Mouse (Mus musculus) stomach, embryonic 14.5 days (tissue): ENCODE measurements around the gene Spta1. TPM values are rescaled to one million over a fixed set of nuclear protein-coding genes. Genes with fewer than 3 reads are reported as not detected.

ENCODE experiments used
- ATAC-seq: fragments of 200-750 bp; cut with Nextera tagmentation; 2 replicates; pipeline ENCODE4 v1.8.0; 2017; ENCODE audit warnings: low read depth, moderate TSS enrichment; ENCODE audit not compliant: insufficient number of reproducible peaks, insufficient read depth, low FRiP score
- H3K27ac ChIP-seq: fragments of 300-500 bp; sonication (generic); 2 replicates; pipeline ENCODE4 v1.5.1; 2014; ENCODE audit warnings: mild to moderate bottlenecking, low read length, moderate library complexity, mixed read lengths
- H3K27me3 ChIP-seq: fragments of 300-500 bp; sonication (generic); 2 replicates; pipeline ENCODE4 v1.6.1; 2014; ENCODE audit warnings: low read length, control low read depth, mixed read lengths; ENCODE audit not compliant: control insufficient read depth, insufficient read depth
- H3K36me3 ChIP-seq: fragments of 300-500 bp; sonication (generic); 2 replicates; pipeline ENCODE4 v1.6.1; 2014; ENCODE audit warnings: mild to moderate bottlenecking, control low read depth, low read length, moderate library complexity, mixed read lengths; ENCODE audit not compliant: control insufficient read depth, insufficient read depth
- H3K4me1 ChIP-seq: fragments of 300-500 bp; sonication (generic); 2 replicates; pipeline ENCODE4 v1.6.1; 2014; ENCODE audit warnings: low read length, control low read depth, mixed read lengths; ENCODE audit not compliant: control insufficient read depth, insufficient read depth
- H3K4me2 ChIP-seq: fragments of 300-500 bp; sonication (generic); replicated peaks from 2 replicates; pipeline ENCODE4 v1.6.1; 2014; ENCODE audit warnings: low read depth, low read length, control low read depth
- H3K4me3 ChIP-seq: fragments of 300-500 bp; sonication (generic); 2 replicates; pipeline ENCODE4 v1.5.1; 2014; ENCODE audit warnings: low read depth, low read length, control low read depth
- H3K9ac ChIP-seq: fragments of 300-500 bp; sonication (generic); replicated peaks from 2 replicates; pipeline ENCODE4 v1.6.1; 2014; ENCODE audit warnings: low read depth, mild to moderate bottlenecking, control low read depth, low read length, moderate library complexity, mixed read lengths
- H3K9me3 ChIP-seq: fragments of 300-500 bp; sonication (generic); 2 replicates; pipeline ENCODE4 v1.6.1; 2016; ENCODE audit warnings: low read depth, low read length, control low read depth; ENCODE audit not compliant: control insufficient read depth
- WGBS: fragments of 180-500 bp; shearing (Covaris S2); extraction: QIAGEN DNeasy Blood & Tissue Kit; methylation state at CpG from one replicate; pipeline ENCODE4 v1.1.7; 2014; 5-methylcytosine and 5-hydroxymethylcytosine counted together
- polyA plus RNA-seq: library from polyadenylated mRNA; unstranded; fragments of >200 nt; fragmentation: Nextera tagmentation; extraction: Ambion mirVana; gene quantifications from 2 replicates; pipeline ENCODE4 v1.2.1, GENCODE M21; 2014

Spta1 gene
- 0.27 and 0.38 TPM in 2 replicates for polyA plus RNA-seq

- 39% methylated on average over 3 of the region's 3 CpGs for WGBS
- H3K27me3 ChIP-seq = no peaks in the 10 kb centered on the region
- no peaks in the 10 kb centered on the region for H3K36me3 ChIP-seq
- H3K4me2 ChIP-seq = no peak within 1 kb of the TSS
- H3K4me1 ChIP-seq = no peaks in the 10 kb centered on the region
- no peak within 1 kb of the TSS for H3K27ac ChIP-seq
- peak; percentile 64; the same call in 1 of the 2 replicates for ATAC-seq
- no peak within 1 kb of the TSS for H3K4me3 ChIP-seq
- H3K9me3 ChIP-seq = no peaks in the 10 kb centered on the region
- no peak within 1 kb of the TSS for H3K9ac ChIP-seq
Measured at GRCm38 (mm10) chr1:174172605-174173004, at the start of gene Spta1. Gene Spta1 (plus strand): TSS chr1:174172776.

DNA sequence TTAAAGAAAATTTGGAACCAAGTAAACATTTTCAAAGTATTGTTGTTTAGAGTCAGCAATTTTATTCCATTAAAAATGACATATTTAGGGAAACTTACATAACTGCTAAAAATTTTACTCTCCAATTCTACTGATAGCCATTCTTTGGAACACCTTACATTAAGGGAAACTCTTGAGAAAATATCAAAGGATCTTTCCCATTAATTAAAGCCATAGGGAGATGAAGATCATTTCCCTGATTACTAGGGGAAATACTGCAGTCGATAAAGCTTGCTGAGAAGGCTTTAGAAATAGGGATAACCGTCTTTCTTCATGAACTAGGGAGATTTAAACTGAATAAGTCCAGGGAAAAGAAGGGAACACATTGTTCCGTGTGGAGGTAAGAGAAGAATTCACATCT lies 41.4 kb upstream of the Spta1 start, which contains the start of gene Olfr424:
Olfr424 (plus strand) TSS at position 301 of the 400 bp plus-strand sequence.
- no peak for ATAC-seq
- H3K4me3 ChIP-seq = no peak within 1 kb of the TSS
- no peaks in the 10 kb centered on the region for H3K4me1 ChIP-seq
- H3K9me3 ChIP-seq = no peaks in the 10 kb centered on the region
- H3K27me3 ChIP-seq = no peaks in the 10 kb centered on the region
- no peak within 1 kb of the TSS for H3K9ac ChIP-seq
- H3K36me3 ChIP-seq = no peaks in the 10 kb centered on the region
- H3K27ac ChIP-seq = no peak within 1 kb of the TSS
- 74% methylated on average over 3 of the region's 3 CpGs for WGBS
- no peak within 1 kb of the TSS for H3K4me2 ChIP-seq

DNA sequence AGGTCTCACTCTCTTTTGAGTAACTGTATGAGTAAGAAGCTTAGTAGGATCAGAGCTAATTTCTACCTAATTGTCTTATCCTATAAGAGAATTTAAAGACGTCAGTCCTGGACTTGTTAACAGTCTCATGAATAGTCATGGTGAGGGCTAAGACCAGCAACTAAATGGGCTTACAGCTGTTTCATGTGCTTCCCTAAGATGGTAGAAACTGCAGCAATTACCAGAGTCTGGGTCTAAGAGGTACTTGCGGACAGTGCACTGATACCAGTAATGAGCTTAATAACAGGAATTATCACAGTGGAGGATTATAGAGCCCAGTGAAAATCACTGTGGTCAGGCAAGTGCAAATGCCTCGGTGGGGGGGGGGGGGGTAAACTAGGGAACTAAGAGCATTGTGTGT lies 40.6 kb upstream of the Spta1 start:
- ATAC-seq = no peak
- 75% methylated on average over 3 of the region's 3 CpGs for WGBS
- Histone ChIP-seq H3K27ac (no peak overlapping the region), H3K36me3 (no peaks in the 10 kb centered on the region), H3K9ac (no peak overlapping the region), H3K27me3 (no peaks in the 10 kb centered on the region), H3K4me1 (no peaks in the 10 kb centered on the region), H3K9me3 (no peaks in the 10 kb centered on the region), H3K4me3 (no peak overlapping the region), H3K4me2 (no peak overlapping the region)

GRCm38 (mm10) chr1:174141384-174141783 lies 31.2 kb upstream of the Spta1 start:
- no peak for ATAC-seq
- WGBS = 73% methylated on average over 2 of the region's 2 CpGs
- H3K27ac ChIP-seq = no peak overlapping the region

GRCm38 (mm10) chr1:174146696-174147095 lies 25.9 kb upstream of the Spta1 start:
- Histone ChIP-seq H3K9ac (no peak overlapping the region), H3K4me3 (no peak overlapping the region), H3K4me2 (no peak overlapping the region), H3K27ac (no peak overlapping the region), H3K36me3 (no peaks in the 10 kb centered on the region), H3K9me3 (no peaks in the 10 kb centered on the region), H3K27me3 (no peaks in the 10 kb centered on the region), H3K4me1 (no peaks in the 10 kb centered on the region)
- ATAC-seq = no peak
- WGBS = 65% methylated on average over 1 of the region's 1 CpGs

More at GRCm38 (mm10) chr1:174141384-174141783, 31.2 kb upstream of the Spta1 start:
- Histone ChIP-seq H3K36me3 (no peaks in the 10 kb centered on the region), H3K4me2 (no peak overlapping the region), H3K4me1 (no peaks in the 10 kb centered on the region), H3K27me3 (no peaks in the 10 kb centered on the region), H3K9me3 (no peaks in the 10 kb centered on the region), H3K4me3 (no peak overlapping the region), H3K9ac (no peak overlapping the region)

DNA sequence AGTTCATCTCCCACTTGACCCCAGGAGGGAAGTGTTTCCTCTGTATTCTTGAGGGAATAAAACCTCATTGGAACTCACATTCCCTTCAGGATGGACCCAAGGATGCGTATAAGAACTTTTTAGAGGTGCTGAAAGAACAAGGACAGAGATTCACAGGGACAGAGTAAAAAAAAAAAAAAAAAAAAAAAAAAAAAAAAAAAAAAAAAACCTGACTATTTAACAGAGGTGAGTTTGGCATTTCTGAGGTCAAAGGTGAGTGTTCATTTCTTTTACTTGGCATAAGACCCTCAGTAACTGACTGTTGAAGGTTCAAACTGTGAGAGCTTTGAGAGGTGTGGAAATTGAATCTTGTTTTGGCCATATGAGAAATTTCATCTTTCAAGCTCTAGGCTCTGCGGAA lies 23.3 kb upstream of the Spta1 start:
- no peaks in the 10 kb centered on the region for H3K36me3 ChIP-seq
- H3K9me3 ChIP-seq = no peaks in the 10 kb centered on the region
- ATAC-seq = no peak
- H3K27me3 ChIP-seq = no peaks in the 10 kb centered on the region
- WGBS = 83% methylated on average over 2 of the region's 2 CpGs
- no peak overlapping the region for H3K27ac ChIP-seq
- H3K4me3 ChIP-seq = no peak overlapping the region
- H3K4me1 ChIP-seq = no peaks in the 10 kb centered on the region
- H3K4me2 ChIP-seq = no peak overlapping the region
- H3K9ac ChIP-seq = no peak overlapping the region

DNA sequence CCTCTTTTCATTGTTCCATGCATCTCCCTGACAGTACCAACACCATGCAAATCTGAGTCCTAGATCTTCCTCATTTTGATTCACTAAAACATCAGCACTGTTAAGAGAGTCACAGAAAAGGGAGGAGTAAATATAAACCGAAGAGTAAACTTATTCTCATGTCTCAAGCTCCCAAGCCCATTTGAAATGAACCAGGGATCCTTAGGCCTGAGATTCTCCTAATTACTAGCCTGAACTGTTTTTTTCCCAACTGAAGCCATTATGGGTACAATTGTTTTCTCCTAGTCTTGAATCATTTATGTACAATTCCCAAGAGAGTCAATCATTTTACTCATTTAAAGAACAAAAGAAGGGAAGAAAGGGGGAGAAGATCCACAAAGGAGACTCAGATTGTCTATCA lies 17.2 kb upstream of the Spta1 start, which contains the start of gene Olfr420:
Olfr420 (plus strand) TSS at position 301 of the 400 bp plus-strand sequence.
- H3K4me2 ChIP-seq = no peak within 1 kb of the TSS
- 74% methylated on average over 1 of the region's 1 CpGs for WGBS
- no peaks in the 10 kb centered on the region for H3K4me1 ChIP-seq
- ATAC-seq = no peak
- H3K9ac ChIP-seq = no peak within 1 kb of the TSS
- H3K4me3 ChIP-seq = no peak within 1 kb of the TSS
- no peaks in the 10 kb centered on the region for H3K9me3 ChIP-seq
- no peak within 1 kb of the TSS for H3K27ac ChIP-seq
- no peaks in the 10 kb centered on the region for H3K36me3 ChIP-seq
- no peaks in the 10 kb centered on the region for H3K27me3 ChIP-seq

DNA sequence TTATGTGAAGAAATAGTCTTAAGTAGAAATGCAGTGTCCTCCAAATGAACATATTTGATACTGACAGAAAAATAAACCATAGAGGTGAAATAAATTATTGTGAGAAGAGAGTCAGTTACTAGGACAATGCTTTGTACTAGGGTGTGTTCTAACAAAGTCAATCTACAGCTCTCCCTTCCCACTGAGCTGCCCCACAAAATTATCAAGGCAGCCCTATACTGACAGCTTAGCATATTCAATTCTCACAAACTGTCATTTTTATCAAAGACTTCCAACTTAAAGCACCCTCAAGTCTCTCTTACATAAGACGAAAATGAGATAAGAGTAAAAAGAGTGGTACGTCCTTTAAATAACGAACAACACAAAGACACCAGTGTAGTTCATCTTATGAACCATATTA lies 15.0 kb upstream of the Spta1 start:
- ATAC-seq = no peak
- H3K4me2 ChIP-seq = no peak overlapping the region
- no peaks in the 10 kb centered on the region for H3K27me3 ChIP-seq
- 89% methylated on average over 3 of the region's 3 CpGs for WGBS
- no peak overlapping the region for H3K27ac ChIP-seq
- no peak overlapping the region for H3K9ac ChIP-seq
- H3K9me3 ChIP-seq = no peaks in the 10 kb centered on the region
- H3K4me3 ChIP-seq = no peak overlapping the region
- no peaks in the 10 kb centered on the region for H3K36me3 ChIP-seq
- H3K4me1 ChIP-seq = no peaks in the 10 kb centered on the region

DNA sequence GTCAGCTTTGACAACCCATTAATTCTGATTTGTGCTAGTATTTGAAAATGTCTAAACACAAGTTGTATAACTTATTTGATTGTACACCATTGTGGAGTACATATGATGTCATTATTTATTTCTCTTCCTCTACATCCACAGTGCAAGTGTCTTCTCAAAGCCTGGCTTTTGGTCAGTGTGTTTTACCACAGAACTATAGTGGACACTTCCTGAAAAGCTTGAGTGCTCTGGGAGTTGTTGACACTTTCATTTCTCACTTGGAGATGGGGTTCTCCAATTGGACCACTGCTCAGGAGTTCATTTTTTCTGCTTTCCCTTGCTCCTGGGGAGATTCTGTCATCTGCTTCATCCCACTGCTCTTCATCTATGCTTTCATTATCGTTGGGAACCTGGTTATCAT lies 14.1 kb upstream of the Spta1 start:
- Histone ChIP-seq H3K27me3 (no peaks in the 10 kb centered on the region), H3K27ac (no peak overlapping the region), H3K4me2 (no peak overlapping the region), H3K36me3 (no peaks in the 10 kb centered on the region), H3K9me3 (no peaks in the 10 kb centered on the region), H3K9ac (no peak overlapping the region), H3K4me3 (no peak overlapping the region), H3K4me1 (no peaks in the 10 kb centered on the region)
- 88% methylated on average over 1 of the region's 1 CpGs for WGBS
- no peak for ATAC-seq
